Mouse (Mus musculus) forebrain, embryonic 11.5 days (tissue): ENCODE measurements around the gene Coa3. TPM values are rescaled to one million over a fixed set of nuclear protein-coding genes. Genes with fewer than 3 reads are reported as not detected.

Experiments
- ATAC-seq: fragments of 200-750 bp; cut with Nextera tagmentation; replicated peaks from 2 replicates; pipeline ENCODE4 v1.8.0; 2017; ENCODE audit warnings: moderate TSS enrichment; ENCODE audit not compliant: low FRiP score
- DNase-seq: peaks from one replicate; pipeline ENCODE4 v3.0.0-alpha.2; 2017; ENCODE audit warnings: low spot score
- H3K27ac ChIP-seq: fragments of 300-500 bp; sonication (generic); 2 replicates; pipeline ENCODE4 v1.5.1; 2014; ENCODE audit warnings: low read depth, low read length
- H3K27me3 ChIP-seq: fragments of 300-500 bp; sonication (generic); 2 replicates; pipeline ENCODE4 v1.6.1; 2014; ENCODE audit warnings: mild to moderate bottlenecking, low read length, mixed read lengths; ENCODE audit not compliant: control insufficient read depth, insufficient read depth
- H3K36me3 ChIP-seq: fragments of 300-500 bp; sonication (generic); 2 replicates; pipeline ENCODE4 v1.6.1; 2014; ENCODE audit warnings: mild to moderate bottlenecking, low read length, moderate library complexity, mixed read lengths; ENCODE audit not compliant: control insufficient read depth, insufficient read depth
- H3K4me1 ChIP-seq: fragments of 300-500 bp; sonication (generic); replicated peaks from 2 replicates; pipeline ENCODE4 v1.6.1; 2014; ENCODE audit warnings: low read length, mixed read lengths; ENCODE audit not compliant: control insufficient read depth, insufficient read depth
- H3K4me2 ChIP-seq: fragments of 300-500 bp; sonication (generic); 2 replicates; pipeline ENCODE4 v1.6.1; 2014; ENCODE audit warnings: low read depth, mild to moderate bottlenecking, low read length, moderate library complexity, mixed read lengths; ENCODE audit not compliant: severe bottlenecking
- H3K4me3 ChIP-seq: fragments of 300-500 bp; sonication (generic); 2 replicates; pipeline ENCODE4 v1.5.1; 2014; ENCODE audit warnings: low read depth, low read length
- H3K9ac ChIP-seq: fragments of 300-500 bp; sonication (generic); 2 replicates; pipeline ENCODE4 v1.6.1; 2014; ENCODE audit warnings: low read length
- H3K9me3 ChIP-seq: fragments of 300-500 bp; sonication (generic); 2 replicates; pipeline ENCODE4 v1.6.1; 2016; ENCODE audit warnings: low read length, mixed read lengths; ENCODE audit not compliant: control insufficient read depth
- WGBS: fragments of 180-500 bp; shearing (Covaris S2); extraction: QIAGEN DNeasy Blood & Tissue Kit; methylation state at CpG from one replicate; pipeline ENCODE4 v1.1.7; 2014; 5-methylcytosine and 5-hydroxymethylcytosine counted together
- polyA plus RNA-seq: library from polyadenylated mRNA; unstranded; fragments of >200 nt; fragmentation: Nextera tagmentation; extraction: Ambion mirVana; gene quantifications from 2 replicates; pipeline ENCODE4 v1.2.1, GENCODE M21; 2014

Coa3 gene
- polyA plus RNA-seq, 1 experiment from 2014 or later = 181 TPM

GRCm38 (mm10) chr11:101251031-101251430, 27.9 kb downstream of the Coa3 start:
- ATAC-seq (no peak), DNase-seq (no peak)
- Histone ChIP-seq H3K4me3 (no peak overlapping the region), H3K9me3 (no peaks in the 10 kb centered on the region), H3K9ac (no peak overlapping the region), H3K4me1 (peaks cover 4% of the 10 kb centered on the region; the same call in 1 of the 2 replicates), H3K36me3 (no peaks in the 10 kb centered on the region), H3K4me2 (no peak overlapping the region), H3K27ac (no peak overlapping the region), H3K27me3 (peaks cover 9% of the 10 kb centered on the region)
- WGBS = 76% methylated on average over 2 of the region's 2 CpGs

GRCm38 (mm10) chr11:101248258-101248994, 30.5 kb downstream of the Coa3 start:
- H3K9ac ChIP-seq = no peak overlapping the region
- ATAC-seq (no peak), DNase-seq (peak; percentile 71)
- H3K27ac ChIP-seq = no peak overlapping the region
- peaks cover 15% of the 10 kb centered on the region for H3K27me3 ChIP-seq
- 34% methylated on average over 14 of the region's 14 CpGs for WGBS
- H3K36me3 ChIP-seq = no peaks in the 10 kb centered on the region
- peaks cover 4% of the 10 kb centered on the region; the same call in 1 of the 2 replicates for H3K4me1 ChIP-seq
- H3K4me3 ChIP-seq = no peak overlapping the region
- no peak overlapping the region for H3K4me2 ChIP-seq
- H3K9me3 ChIP-seq = no peaks in the 10 kb centered on the region

- no peak for DNase-seq
- Histone ChIP-seq H3K27ac (no peak overlapping the region), H3K4me3 (no peak overlapping the region)
Measured at GRCm38 (mm10) chr11:101247521-101248030, 31.3 kb downstream of the Coa3 start.

GRCm38 (mm10) chr11:101246702-101247012, 32.3 kb downstream of the Coa3 start:
- Histone ChIP-seq H3K27me3 (peaks cover 15% of the 10 kb centered on the region), H3K27ac (no peak overlapping the region), H3K4me3 (peak overlapping the region; percentile 56), H3K4me1 (peaks cover 4% of the 10 kb centered on the region; the same call in 1 of the 2 replicates), H3K9ac (peak overlapping the region; percentile 69), H3K9me3 (no peaks in the 10 kb centered on the region), H3K4me2 (peak overlapping the region; percentile 97), H3K36me3 (no peaks in the 10 kb centered on the region)
- under 1% methylated on average over 7 of the region's 7 CpGs for WGBS
- no peak for DNase-seq
- ATAC-seq = no peak

More at GRCm38 (mm10) chr11:101247521-101248030, 31.3 kb downstream of the Coa3 start:
- Histone ChIP-seq H3K9ac (no peak overlapping the region), H3K9me3 (no peaks in the 10 kb centered on the region), H3K4me2 (no peak overlapping the region), H3K27me3 (peaks cover 15% of the 10 kb centered on the region), H3K4me1 (peaks cover 4% of the 10 kb centered on the region; the same call in 1 of the 2 replicates), H3K36me3 (no peaks in the 10 kb centered on the region)
- 86% methylated on average over 6 of the region's 6 CpGs for WGBS
- ATAC-seq = no peak

GRCm38 (mm10) chr11:101245855-101246701, 32.8 kb downstream of the Coa3 start, which contains the start of gene Ramp2:
Gene Ramp2, plus strand, starts transcription at chr11:101246028.
- WGBS = under 1% methylated on average over 60 of the region's 63 CpGs
- ATAC-seq = peak; percentile 70
- peak; percentile 76 for DNase-seq
- Histone ChIP-seq H3K4me2 (peak within 1 kb of the TSS; percentile 97), H3K9me3 (no peaks in the 10 kb centered on the region), H3K27ac (no peak within 1 kb of the TSS), H3K4me3 (peak within 1 kb of the TSS; percentile 56), H3K9ac (peak within 1 kb of the TSS; percentile 69), H3K4me1 (peaks cover 4% of the 10 kb centered on the region; the same call in 1 of the 2 replicates), H3K36me3 (no peaks in the 10 kb centered on the region), H3K27me3 (peaks cover 15% of the 10 kb centered on the region)

GRCm38 (mm10) chr11:101245071-101245470, 33.8 kb downstream of the Coa3 start:
- no peak overlapping the region for H3K4me2 ChIP-seq
- H3K4me3 ChIP-seq = no peak overlapping the region
- peaks cover 4% of the 10 kb centered on the region; the same call in 1 of the 2 replicates for H3K4me1 ChIP-seq
- H3K27me3 ChIP-seq = peaks cover 15% of the 10 kb centered on the region
- no peak overlapping the region for H3K27ac ChIP-seq
- H3K9ac ChIP-seq = no peak overlapping the region
- H3K36me3 ChIP-seq = no peaks in the 10 kb centered on the region
- WGBS = 43% methylated on average over 4 of the region's 4 CpGs
- no peaks in the 10 kb centered on the region for H3K9me3 ChIP-seq
- ATAC-seq (no peak), DNase-seq (no peak)

- 46% methylated on average over 5 of the region's 5 CpGs for WGBS
- no peak overlapping the region for H3K4me2 ChIP-seq
- no peaks in the 10 kb centered on the region for H3K9me3 ChIP-seq
- no peak for DNase-seq
- no peaks in the 10 kb centered on the region for H3K4me1 ChIP-seq
- no peak overlapping the region for H3K4me3 ChIP-seq
- H3K27me3 ChIP-seq = no peaks in the 10 kb centered on the region
- no peak overlapping the region for H3K9ac ChIP-seq
- no peaks in the 10 kb centered on the region for H3K36me3 ChIP-seq
- H3K27ac ChIP-seq = no peak overlapping the region
- ATAC-seq = no peak
Measured at GRCm38 (mm10) chr11:101238071-101238647, 40.8 kb downstream of the Coa3 start.

GRCm38 (mm10) chr11:101236782-101237181, 42.1 kb downstream of the Coa3 start:
- WGBS = 90% methylated on average over 5 of the region's 5 CpGs
- Histone ChIP-seq H3K4me3 (no peak overlapping the region), H3K27me3 (no peaks in the 10 kb centered on the region), H3K27ac (no peak overlapping the region), H3K9ac (no peak overlapping the region), H3K4me2 (no peak overlapping the region), H3K36me3 (no peaks in the 10 kb centered on the region), H3K4me1 (no peaks in the 10 kb centered on the region), H3K9me3 (no peaks in the 10 kb centered on the region)
- DNase-seq = no peak
- ATAC-seq = no peak
